Mouse (Mus musculus) CD8-positive naive resting alpha-beta T cell, adult 57 days (primary cell): Measurements from ENCODE around the gene Cenpq. TPM values are rescaled to one million over a fixed set of nuclear protein-coding genes. Genes with fewer than 3 reads are reported as not detected.

ENCODE experiments used
- total RNA-seq: library from RNA; stranded (reverse); gene quantifications from one replicate; pipeline ENCODE4 v1.2.4, GENCODE M21; 2023

Gene Cenpq
- 42.4 TPM for total RNA-seq

GRCm38 (mm10) chr17:40934420-40935231 lies at the start of gene Cenpq, which contains the start of gene Mut:
Gene Cenpq (minus strand): TSS chr17:40935047.
Gene Mut (plus strand): TSS chr17:40934685.

DNA sequence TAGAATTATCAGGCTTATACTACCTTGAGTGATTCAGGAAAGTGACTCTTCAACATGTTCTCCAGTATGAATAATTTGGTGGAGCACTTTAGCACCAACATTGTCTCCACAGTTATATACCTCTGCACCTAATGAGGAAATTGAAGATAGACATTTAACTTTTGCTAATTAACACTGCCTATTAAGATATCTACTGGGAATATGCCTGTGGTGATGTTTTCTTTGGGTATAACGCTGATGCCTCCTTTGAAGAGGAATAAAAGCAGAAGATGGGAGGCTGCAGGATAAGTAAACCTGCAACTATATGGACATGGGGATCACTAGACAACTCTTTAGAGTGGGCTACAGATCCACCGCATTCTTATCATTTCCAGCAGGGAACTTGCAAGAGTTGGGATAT lies 20.6 kb downstream of the Cenpq start, which contains the start of gene Glyatl3:
Gene Glyatl3, minus strand, starts transcription at position 101 of the 400 bp plus-strand sequence.

DNA sequence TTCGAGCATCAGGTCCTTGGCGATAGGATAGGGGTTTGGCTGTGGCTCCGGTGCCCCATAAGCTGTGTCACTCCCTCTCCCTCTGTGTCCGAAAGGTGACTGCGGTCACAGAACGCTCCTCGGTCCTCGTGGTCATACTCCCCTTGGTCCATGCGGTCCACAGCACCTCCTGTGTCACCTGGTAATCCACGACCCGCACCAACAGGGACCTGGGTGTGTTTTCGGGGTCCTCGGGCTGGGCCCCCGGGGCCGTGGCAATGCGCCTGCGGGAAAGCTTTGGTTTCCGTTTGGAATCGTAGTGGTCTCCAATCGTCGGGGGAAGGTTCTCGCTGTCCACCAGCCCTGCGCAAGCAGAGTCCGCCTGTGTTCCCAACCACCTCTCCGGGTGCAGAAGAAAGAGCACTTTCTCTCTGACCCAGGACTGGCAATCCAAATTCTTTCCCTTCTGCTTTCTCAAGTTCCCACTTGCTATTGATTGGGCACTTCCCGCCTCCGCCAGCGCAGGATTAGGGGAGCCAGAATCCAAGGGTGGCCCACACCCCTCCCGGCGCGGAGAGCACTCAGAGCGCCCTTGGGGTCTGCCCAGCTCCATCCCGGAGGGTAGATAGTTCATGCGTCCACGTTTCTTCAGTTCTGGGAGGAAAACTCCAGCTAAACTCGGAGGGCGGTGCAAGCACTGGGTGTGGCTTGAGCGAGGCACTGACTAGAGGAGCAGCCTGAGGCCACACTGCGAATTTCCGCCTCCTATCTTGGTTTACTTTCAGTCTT lies 54.7 kb downstream of the Cenpq start, which contains the start of gene 9130008F23Rik:
Gene 9130008F23Rik, minus strand, starts transcription at position 636 of the 768 bp plus-strand sequence.

Other genes starting within 250 kb of the Cenpq start
- gene Esp1, start 207.9 kb downstream of the Cenpq start, total RNA-seq, result not detected
- gene Crisp2, start 128.0 kb downstream of the Cenpq start, total RNA-seq, result not detected
- gene Rhag, start 123.9 kb downstream of the Cenpq start, total RNA-seq, result not detected
- not detected for gene 9130008F23Rik, start 54.5 kb downstream of the Cenpq start, total RNA-seq
- gene Glyatl3, start 20.7 kb downstream of the Cenpq start, total RNA-seq, result not detected
- gene Mut, start 362 bp downstream of the Cenpq start, total RNA-seq, result 16.9 TPM